Mouse (Mus musculus): ENCODE measurements around the gene Dgka.

- no peak for TF ChIP-seq POLR2A (IDR thresholded peaks at IDR 0.05; ENCODE audit: extremely low read depth, insufficient read depth, low read length)
- TF ChIP-seq CTCF (IDR thresholded peaks at IDR 0.05; ENCODE audit: extremely low read depth, insufficient read depth, low read length): no peak
Observed at GRCm38 (mm10) chr10:128747646-128748251, 3.1 kb upstream of the Dgka start, which contains the start of gene Pym1.

Measured in cortical plate, adult 2 months (tissue).